Mouse (Mus musculus) C2C12 (cell line): ENCODE results near the gene Actn3.

Source experiments
- CEBPB ChIP-seq: IDR thresholded peaks from one replicate; pipeline ENCODE4 v1.6.1; 2011; ENCODE audit warnings: low read depth, mild to moderate bottlenecking, control low read depth, moderate library complexity
- CTCF ChIP-seq: IDR thresholded peaks from one replicate; pipeline ENCODE4 v1.5.1; 2011; ENCODE audit not compliant: control insufficient read depth, insufficient read depth, insufficient read length
- MAX ChIP-seq: IDR thresholded peaks from one replicate; pipeline ENCODE4 v1.6.1; 2011; ENCODE audit warnings: mild to moderate bottlenecking, control low read depth
- USF1 ChIP-seq: IDR thresholded peaks from one replicate; pipeline ENCODE4 v1.6.1; 2011; ENCODE audit warnings: low read depth, mild to moderate bottlenecking, control low read depth, moderate library complexity

GRCm38 (mm10) chr19:4909376-4909775, 31.7 kb upstream of the Actn3 start:
- TF ChIP-seq CEBPB (no peak), CTCF (no peak), MAX (no peak), USF1 (no peak)
